Mouse (Mus musculus): ENCODE data around the gene Gm21987.

GRCm38 (mm10) chr16:38374379-38375140, 27.7 kb downstream of the Gm21987 start:
- TF ChIP-seq POLR2A (IDR thresholded peaks at IDR 0.05; ENCODE audit: borderline replicate concordance, extremely low read depth, low read depth, low read length) (no peak), CTCF (IDR thresholded peaks at IDR 0.05; ENCODE audit: insufficient read depth, low read length) (no peak)

Data from lung, adult 2 months (tissue).